Mouse (Mus musculus): ENCODE measurements around the gene Rims4. TPM values are rescaled to one million over a fixed set of nuclear protein-coding genes. Genes with fewer than 3 reads are reported as not detected.

Rims4 gene
- polyA plus RNA-seq, 1 experiment, result 33.4 TPM

DNA sequence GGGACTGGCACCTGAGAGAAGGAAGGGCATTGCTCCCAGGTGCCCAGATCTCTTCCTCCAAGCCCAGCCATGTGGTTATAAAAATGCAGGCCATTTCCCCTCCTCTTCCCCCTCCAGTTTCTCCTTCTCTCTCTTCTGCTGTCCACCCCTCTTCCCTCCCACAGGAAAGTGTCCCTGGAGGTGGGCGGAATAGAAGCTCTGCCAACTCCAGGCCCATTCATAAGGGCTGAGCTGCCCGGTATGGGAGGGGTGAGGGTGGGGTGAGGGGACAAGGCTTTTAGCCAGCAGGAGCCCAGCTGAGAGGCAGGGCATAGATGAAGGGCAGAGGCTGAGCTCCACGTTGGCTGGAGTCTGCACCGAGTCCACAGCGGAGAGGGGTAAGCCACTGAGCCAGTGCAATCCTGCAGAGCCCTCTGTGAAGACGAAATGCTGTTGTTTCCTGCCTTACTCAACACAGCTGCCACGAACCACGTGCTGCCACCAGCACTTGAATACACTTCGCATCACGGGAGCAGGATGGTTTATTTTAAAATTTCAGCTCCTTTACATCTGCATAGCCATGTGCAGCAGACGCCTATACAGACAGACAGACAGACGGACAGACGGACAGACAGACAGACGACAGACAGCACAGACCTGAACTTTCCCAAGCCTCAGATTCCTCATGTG, 41.5 kb downstream of the Rims4 start:
- Histone ChIP-seq H3K4me3 (ENCODE audit: insufficient read depth, low read length) (no peak overlapping the region), H3K4me1 (ENCODE audit: control insufficient read depth, insufficient read depth, low read length) (peaks cover 15% of the 10 kb centered on the region), H3K27ac (ENCODE audit: insufficient read depth, low read length) (no peak overlapping the region)
- TF ChIP-seq POLR2A (IDR thresholded peaks at IDR 0.05; ENCODE audit: extremely low read depth, insufficient read depth, low read length) (no peak), CTCF (IDR thresholded peaks at IDR 0.05; ENCODE audit: extremely low read depth, insufficient read depth, low read length) (no peak)

DNA sequence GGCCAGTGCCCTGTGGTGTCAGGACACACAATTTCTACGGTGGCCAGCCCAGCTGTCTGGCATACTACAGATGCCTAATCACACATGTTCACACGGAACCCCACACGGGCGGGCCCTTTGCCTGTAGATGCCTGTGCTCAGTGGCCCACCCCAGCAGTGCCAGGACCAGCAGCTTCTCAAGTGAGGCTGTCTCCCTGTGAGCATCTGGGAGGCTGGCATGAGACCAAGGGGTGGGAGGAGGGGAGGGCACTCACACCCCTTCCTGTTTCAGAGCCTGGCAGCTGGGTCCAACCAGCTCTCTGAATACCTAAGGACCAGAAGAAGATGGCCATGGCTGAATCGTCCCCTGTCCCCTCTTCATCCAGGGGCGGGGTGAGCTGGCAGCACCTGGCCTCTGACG, 43.0 kb downstream of the Rims4 start:
- no peak overlapping the region for H3K27ac ChIP-seq (ENCODE audit: insufficient read depth, low read length)
- H3K4me3 ChIP-seq (ENCODE audit: insufficient read depth, low read length), result no peak overlapping the region
- TF ChIP-seq CTCF (IDR thresholded peaks at IDR 0.05; ENCODE audit: extremely low read depth, insufficient read depth, low read length) (no peak), POLR2A (IDR thresholded peaks at IDR 0.05; ENCODE audit: extremely low read depth, insufficient read depth, low read length) (no peak)
- H3K4me1 ChIP-seq (ENCODE audit: control insufficient read depth, insufficient read depth, low read length), result peaks cover 17% of the 10 kb centered on the region

DNA sequence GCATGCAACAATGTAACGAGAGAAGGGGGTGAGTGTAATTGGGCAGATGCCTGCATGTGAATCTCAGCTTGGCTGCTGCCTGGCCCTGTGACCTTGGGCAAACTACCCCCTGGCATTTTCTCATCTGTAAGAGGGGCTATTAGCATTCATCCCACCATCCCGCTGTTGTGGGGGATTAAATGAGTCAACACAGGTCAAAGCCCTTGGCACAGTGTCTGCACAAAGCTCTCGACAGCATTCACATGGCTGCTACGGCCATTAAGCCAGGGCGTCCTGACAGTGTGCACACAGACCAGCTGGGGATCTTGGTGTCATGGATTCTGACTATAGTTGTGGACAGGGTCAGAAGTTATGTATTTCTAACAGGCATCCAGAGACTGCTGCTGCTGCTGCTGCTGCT, 43.6 kb downstream of the Rims4 start:
- H3K27ac ChIP-seq (ENCODE audit: insufficient read depth, low read length), result no peak overlapping the region
- H3K4me3 ChIP-seq (ENCODE audit: insufficient read depth, low read length), result no peak overlapping the region
- TF ChIP-seq POLR2A (IDR thresholded peaks at IDR 0.05; ENCODE audit: extremely low read depth, insufficient read depth, low read length), result no peak
- no peak for TF ChIP-seq CTCF (IDR thresholded peaks at IDR 0.05; ENCODE audit: extremely low read depth, insufficient read depth, low read length)
- peaks cover 16% of the 10 kb centered on the region for H3K4me1 ChIP-seq (ENCODE audit: control insufficient read depth, insufficient read depth, low read length)

DNA sequence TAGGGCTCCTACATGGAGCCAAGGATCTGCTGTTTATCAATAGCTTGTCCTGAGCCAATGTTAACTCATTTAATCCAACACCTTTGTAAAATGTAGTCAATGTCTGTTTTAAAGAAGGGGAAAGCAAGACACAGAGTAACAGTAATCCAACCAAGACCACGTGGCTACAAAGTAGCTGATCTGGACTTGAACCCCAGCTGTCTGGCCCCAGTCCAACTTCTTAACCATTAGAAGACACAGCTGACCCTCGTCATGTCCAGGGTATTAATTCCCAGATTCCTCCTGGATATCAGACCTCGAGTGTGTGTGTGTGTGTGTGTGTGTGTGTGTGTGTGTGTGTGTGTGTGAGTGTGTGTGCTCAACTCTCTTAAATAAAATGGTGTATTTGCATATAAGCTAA, 46.6 kb downstream of the Rims4 start:
- peaks cover 13% of the 10 kb centered on the region for H3K4me1 ChIP-seq (ENCODE audit: control insufficient read depth, insufficient read depth, low read length)
- H3K27ac ChIP-seq (ENCODE audit: insufficient read depth, low read length), result no peak overlapping the region
- TF ChIP-seq POLR2A (IDR thresholded peaks at IDR 0.05; ENCODE audit: extremely low read depth, insufficient read depth, low read length), result no peak
- TF ChIP-seq CTCF (IDR thresholded peaks at IDR 0.05; ENCODE audit: extremely low read depth, insufficient read depth, low read length), result no peak
- no peak overlapping the region for H3K4me3 ChIP-seq (ENCODE audit: insufficient read depth, low read length)

GRCm38 (mm10) chr2:163871266-163871665, 47.2 kb downstream of the Rims4 start:
- Histone ChIP-seq H3K4me3 (ENCODE audit: insufficient read depth, low read length) (no peak overlapping the region), H3K4me1 (ENCODE audit: control insufficient read depth, insufficient read depth, low read length) (peaks cover 9% of the 10 kb centered on the region), H3K27ac (ENCODE audit: insufficient read depth, low read length) (no peak overlapping the region)
- TF ChIP-seq CTCF (IDR thresholded peaks at IDR 0.05; ENCODE audit: extremely low read depth, insufficient read depth, low read length), result no peak
- no peak for TF ChIP-seq POLR2A (IDR thresholded peaks at IDR 0.05; ENCODE audit: extremely low read depth, insufficient read depth, low read length)

DNA sequence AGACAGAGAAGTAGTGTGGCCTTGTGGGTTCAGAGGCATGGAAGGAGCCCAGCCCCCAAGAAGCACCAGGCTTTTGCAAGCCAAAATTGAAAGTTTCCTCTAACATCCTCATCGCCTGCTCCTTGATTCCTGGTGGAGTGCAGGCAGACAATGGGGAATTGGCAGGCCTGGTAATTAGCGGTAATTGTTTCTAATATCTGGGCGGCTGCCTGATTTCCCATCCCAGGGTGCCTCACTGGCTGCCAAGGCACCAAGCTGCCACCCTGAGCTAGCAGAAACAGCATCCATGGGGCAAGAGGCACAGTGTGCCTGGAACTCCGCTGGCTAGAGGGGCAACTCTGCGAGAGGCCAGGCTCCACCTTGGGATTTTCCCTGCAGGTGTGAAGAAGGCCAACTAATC, 48.7 kb downstream of the Rims4 start:
- H3K4me1 ChIP-seq (ENCODE audit: control insufficient read depth, insufficient read depth, low read length), result peaks cover 2% of the 10 kb centered on the region; the same call in 1 of the 2 replicates
- TF ChIP-seq POLR2A (IDR thresholded peaks at IDR 0.05; ENCODE audit: extremely low read depth, insufficient read depth, low read length) (no peak), CTCF (IDR thresholded peaks at IDR 0.05; ENCODE audit: extremely low read depth, insufficient read depth, low read length) (no peak)
- H3K27ac ChIP-seq (ENCODE audit: insufficient read depth, low read length), result no peak overlapping the region
- no peak overlapping the region for H3K4me3 ChIP-seq (ENCODE audit: insufficient read depth, low read length)

DNA sequence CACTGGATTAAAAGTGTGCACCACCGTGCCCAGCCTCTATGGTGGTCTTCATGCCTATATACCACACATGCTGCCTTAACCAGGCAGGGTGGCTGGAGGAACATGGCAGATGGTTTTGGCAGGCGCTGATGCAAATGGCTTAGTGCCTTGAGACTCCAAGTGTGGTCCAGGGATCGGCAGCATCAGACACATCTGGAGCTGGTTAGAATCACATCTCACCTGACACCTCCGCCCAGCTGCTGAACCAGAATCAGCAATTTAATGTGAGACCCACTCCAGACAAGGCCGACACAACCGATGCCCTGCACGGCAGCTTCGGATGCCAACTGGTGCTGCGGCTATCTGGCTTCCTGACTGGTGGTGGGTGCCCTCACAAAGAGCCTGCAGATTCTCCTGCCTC, 52.4 kb downstream of the Rims4 start:
- Histone ChIP-seq H3K4me1 (ENCODE audit: control insufficient read depth, insufficient read depth, low read length) (no peaks in the 10 kb centered on the region), H3K4me3 (ENCODE audit: insufficient read depth, low read length) (no peak overlapping the region), H3K27ac (ENCODE audit: insufficient read depth, low read length) (no peak overlapping the region)
- TF ChIP-seq POLR2A (IDR thresholded peaks at IDR 0.05; ENCODE audit: extremely low read depth, insufficient read depth, low read length) (no peak), CTCF (IDR thresholded peaks at IDR 0.05; ENCODE audit: extremely low read depth, insufficient read depth, low read length) (no peak)

DNA sequence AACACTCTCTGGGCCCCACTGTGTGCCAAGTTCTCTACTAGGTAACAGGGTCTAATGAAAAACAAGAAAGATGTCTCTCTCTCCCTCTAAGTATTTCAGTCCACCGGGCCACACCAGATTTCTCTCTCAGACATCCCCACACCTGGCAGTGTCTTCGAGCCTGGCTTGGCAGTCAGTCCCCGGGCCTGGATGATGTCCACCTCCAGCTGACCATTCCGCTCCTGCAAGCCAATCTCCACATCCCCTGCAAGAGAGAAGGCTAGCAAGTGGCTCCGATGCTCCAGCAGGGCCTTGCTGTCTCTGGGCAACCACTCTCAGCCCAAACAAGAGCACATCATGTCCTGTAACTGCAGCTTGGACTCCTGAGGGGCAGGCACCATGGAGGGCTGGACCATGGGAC, 53.2 kb downstream of the Rims4 start:
- H3K4me1 ChIP-seq (ENCODE audit: control insufficient read depth, insufficient read depth, low read length), result no peaks in the 10 kb centered on the region
- no peak overlapping the region for H3K4me3 ChIP-seq (ENCODE audit: insufficient read depth, low read length)
- H3K27ac ChIP-seq (ENCODE audit: insufficient read depth, low read length), result no peak overlapping the region
- TF ChIP-seq POLR2A (IDR thresholded peaks at IDR 0.05; ENCODE audit: extremely low read depth, insufficient read depth, low read length) (no peak), CTCF (IDR thresholded peaks at IDR 0.05; ENCODE audit: extremely low read depth, insufficient read depth, low read length) (no peak)

GRCm38 (mm10) chr2:163858254-163858947, 60.1 kb downstream of the Rims4 start:
- Histone ChIP-seq H3K4me1 (ENCODE audit: control insufficient read depth, insufficient read depth, low read length) (peaks cover 2% of the 10 kb centered on the region; the same call in 1 of the 2 replicates), H3K4me3 (ENCODE audit: insufficient read depth, low read length) (peak overlapping the region; percentile 5; the same call in 1 of the 2 replicates), H3K27ac (ENCODE audit: insufficient read depth, low read length) (no peak overlapping the region)
- TF ChIP-seq CTCF (IDR thresholded peaks at IDR 0.05; ENCODE audit: extremely low read depth, insufficient read depth, low read length) (peak; percentile 41; the same call in 1 of the 2 replicates), POLR2A (IDR thresholded peaks at IDR 0.05; ENCODE audit: extremely low read depth, insufficient read depth, low read length) (no peak)

DNA sequence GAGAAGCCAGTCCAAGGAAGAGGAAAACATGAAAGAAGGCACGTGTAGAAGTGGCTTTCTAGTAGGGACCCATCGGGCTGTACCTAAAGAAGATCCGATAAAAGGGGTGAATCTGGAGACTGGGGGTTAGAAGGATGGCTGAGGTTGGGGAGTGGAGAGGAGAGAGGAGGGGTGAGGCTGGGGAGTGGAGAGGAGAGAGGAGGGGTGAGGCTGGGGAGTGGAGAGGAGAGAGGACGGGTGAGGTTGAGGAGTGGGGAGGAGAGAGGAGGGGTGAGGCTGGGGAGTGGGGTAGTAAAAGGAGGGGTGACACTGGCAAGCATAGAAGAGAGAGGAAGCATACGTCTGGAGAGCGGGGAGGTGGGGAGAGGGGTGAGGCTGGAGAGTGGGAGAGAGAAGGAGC, 61.2 kb downstream of the Rims4 start:
- TF ChIP-seq CTCF (IDR thresholded peaks at IDR 0.05; ENCODE audit: extremely low read depth, insufficient read depth, low read length) (no peak), POLR2A (IDR thresholded peaks at IDR 0.05; ENCODE audit: extremely low read depth, insufficient read depth, low read length) (no peak)
- H3K27ac ChIP-seq (ENCODE audit: insufficient read depth, low read length), result no peak overlapping the region
- no peak overlapping the region for H3K4me3 ChIP-seq (ENCODE audit: insufficient read depth, low read length)

More for the DNA sequence above, 61.2 kb downstream of the Rims4 start:
- peaks cover 2% of the 10 kb centered on the region; the same call in 1 of the 2 replicates for H3K4me1 ChIP-seq (ENCODE audit: control insufficient read depth, insufficient read depth, low read length)
